Mouse (Mus musculus): ENCODE measurements at regions not wholly inside any gene's neighbourhood (a gene's known extent, or its start where the extent isn't known, plus 50 kb on each side); places are given as distances from the start of the nearest gene placed in this dataset.

DNA sequence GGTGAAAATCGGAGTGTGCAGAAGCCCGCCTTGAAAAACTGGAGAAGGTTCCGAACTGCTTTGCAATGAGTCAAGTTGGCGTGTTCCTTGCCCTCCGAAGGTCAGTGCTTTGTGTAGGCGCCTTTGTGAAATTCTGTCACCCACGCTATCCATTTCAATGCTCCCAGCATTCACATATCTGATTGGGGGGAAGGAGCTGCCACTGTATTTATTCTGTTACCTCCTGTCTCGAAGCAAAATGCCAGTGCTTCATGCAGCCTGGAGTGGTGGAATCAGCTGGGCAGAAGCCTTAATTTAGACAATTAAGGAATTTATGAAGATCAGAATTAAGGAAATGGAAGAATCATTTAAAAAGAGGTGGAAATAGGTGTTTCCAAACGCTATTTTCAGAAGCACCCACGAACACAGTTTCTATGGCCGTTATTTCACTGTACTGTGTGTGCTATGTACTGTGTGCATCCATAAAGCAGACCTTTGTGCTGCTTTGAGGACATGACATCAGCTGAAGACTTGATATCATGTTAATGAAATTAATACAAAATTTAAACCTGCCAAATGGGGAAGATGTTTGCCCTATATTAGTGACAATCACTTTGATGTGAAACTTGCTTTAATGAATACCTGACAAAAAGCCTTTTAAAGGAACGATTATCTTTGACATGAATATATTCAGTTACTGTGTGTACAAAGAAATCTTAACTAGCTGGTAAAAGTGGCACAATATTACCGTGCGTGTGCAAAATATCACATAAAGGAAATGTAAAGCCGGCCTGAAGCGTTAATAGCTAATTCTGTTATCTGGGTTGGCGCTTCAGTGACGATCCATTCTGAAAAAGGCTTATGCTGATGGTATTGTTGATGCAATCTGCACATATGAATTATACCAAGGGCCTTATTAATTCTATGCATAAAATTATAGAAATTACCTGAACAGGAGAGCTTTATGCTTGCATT, 72.9 kb upstream of the Gls start:
- DNase-seq (ENCODE audit: low read depth, low spot score), result no peak

DNA sequence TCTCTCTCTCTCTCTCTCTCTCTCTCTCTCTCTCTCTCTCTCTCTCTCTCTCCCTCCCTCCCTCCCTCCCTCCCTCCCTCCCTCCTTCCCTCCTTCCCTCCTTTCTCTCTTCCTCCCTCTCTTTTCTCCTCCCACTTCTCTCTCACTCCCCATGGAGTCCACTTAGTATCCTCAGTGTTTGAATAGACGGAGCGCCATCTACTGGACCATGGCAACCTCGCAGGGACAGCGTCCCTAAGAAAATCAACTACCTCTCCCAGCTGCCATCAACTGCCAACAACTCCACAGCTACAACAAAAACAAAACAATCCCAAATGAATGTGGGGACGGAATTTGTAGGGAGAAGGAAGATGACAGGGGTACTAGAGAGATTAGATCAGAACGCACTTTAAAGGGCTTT, 69.5 kb upstream of the Gls start:
- peak; percentile 83 for DNase-seq (ENCODE audit: low read depth, low spot score)

- DNase-seq (ENCODE audit: low read depth, low spot score), result peak; percentile 31
These were observed 68.2 kb upstream of the Gls start for GRCm38 (mm10) chr1:52301266-52301665.

GRCm38 (mm10) chr1:52299559-52299958, 66.5 kb upstream of the Gls start:
- peak; percentile 15 for DNase-seq (ENCODE audit: low read depth, low spot score)

GRCm38 (mm10) chr1:52298336-52298735, 65.3 kb upstream of the Gls start:
- DNase-seq (ENCODE audit: low read depth, low spot score), result no peak

DNA sequence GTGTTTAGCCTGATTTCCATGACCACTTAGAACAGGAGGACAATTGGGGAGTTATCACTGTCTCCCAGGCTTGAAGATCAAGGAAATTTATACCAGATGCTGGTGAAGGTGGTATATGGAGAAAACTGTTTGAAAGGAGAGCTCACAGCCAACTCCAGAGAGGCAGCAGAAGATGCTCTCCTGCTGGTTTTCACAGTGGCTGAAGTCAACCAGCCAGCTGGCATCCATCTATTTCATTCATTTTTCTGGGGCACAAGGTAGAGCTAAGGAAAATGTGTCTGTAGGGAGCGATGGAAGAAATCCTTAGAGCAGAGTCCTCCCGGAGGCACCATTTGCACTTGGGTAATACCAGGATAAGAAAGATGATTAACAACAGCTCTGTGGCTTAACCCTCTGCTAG, 63.1 kb upstream of the Gls start:
- no peak for DNase-seq (ENCODE audit: low read depth, low spot score)

- DNase-seq (ENCODE audit: low read depth, low spot score), result no peak
These were observed 61.5 kb upstream of the Gls start for GRCm38 (mm10) chr1:52294521-52294920.

DNA sequence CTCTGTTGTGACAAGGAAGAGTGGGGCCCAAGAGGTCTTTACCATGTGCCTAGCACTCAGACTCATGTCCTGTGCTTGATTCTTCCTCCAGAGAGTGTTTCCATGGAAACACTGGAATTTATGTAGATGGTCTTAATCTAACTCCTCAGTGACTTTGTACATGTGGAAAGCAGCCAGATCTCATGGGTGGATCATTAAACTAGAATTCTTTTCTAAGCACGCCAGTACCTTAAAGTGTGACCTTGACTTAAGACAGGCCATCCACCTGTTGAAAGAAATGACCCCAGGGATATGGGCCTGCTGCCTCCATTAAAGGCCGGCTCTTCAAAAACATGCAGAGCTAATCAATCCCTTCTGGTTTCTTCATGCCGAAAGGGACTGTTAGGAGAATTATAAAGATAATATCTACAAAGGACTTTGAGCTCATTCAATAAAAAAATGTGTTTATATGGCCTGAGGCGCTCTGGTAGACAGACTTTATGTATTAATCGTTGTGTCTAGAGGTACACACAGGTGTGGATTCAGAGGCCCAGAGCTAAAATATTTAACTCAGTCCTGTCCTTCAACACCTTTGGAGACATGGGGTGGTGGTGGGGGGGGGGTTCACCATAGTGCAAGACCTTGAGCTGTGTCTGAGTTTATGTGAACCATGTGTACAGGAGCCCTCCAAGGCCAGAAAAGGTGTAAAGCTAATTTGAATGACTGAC, 60.5 kb upstream of the Gls start:
- DNase-seq (ENCODE audit: low read depth, low spot score), result peak; percentile 39
